Mouse (Mus musculus) telencephalon, adult 2 months (tissue): ENCODE data around the gene Spint4.

Experiments
- DNase-seq: peaks from one replicate; pipeline ENCODE4 v3.0.0-alpha.2; 2011; ENCODE audit warnings: low read depth, low spot score

Spint4 gene

DNA sequence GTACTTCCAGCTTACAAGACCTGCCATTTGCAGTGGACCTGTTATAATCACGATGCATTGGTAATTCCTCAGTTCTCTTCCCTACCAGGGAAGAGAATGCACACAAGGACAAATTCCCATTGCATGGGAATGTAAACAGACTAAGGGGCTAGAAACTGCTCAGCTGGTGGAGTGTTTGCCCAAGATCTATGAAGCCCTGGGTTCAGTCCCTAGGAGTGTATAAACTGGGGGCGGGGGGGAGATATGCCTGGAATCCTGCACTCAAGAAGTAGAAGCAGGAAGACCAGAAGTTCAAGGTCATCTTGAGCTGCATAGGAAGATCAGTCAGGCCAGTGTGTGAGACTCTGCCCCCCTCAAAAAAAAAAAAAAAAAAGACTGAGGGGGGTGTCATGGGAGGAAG, 35.0 kb downstream of the Spint4 start:
- DNase-seq: no peak

GRCm38 (mm10) chr2:164734839-164735238, 36.5 kb downstream of the Spint4 start:
- no peak for DNase-seq

DNA sequence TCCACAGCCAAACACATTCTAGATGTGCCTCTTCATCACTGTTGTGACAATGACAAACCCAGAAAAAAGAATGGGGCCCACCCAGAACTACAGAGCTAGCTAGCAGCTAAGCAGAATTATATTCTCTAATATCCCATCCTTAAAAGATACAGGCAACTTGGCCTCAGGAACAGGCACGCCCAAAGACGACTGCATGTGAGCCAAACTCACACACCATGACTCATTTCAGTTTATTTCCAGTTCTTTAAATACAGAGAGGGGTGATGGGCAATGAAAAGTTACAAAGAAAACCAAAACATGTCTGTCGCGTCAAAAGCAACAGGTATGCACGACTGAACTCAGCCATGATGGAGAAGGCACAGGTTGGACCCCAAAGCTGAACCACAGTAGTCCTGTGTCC, 37.1 kb downstream of the Spint4 start:
- no peak for DNase-seq

DNA sequence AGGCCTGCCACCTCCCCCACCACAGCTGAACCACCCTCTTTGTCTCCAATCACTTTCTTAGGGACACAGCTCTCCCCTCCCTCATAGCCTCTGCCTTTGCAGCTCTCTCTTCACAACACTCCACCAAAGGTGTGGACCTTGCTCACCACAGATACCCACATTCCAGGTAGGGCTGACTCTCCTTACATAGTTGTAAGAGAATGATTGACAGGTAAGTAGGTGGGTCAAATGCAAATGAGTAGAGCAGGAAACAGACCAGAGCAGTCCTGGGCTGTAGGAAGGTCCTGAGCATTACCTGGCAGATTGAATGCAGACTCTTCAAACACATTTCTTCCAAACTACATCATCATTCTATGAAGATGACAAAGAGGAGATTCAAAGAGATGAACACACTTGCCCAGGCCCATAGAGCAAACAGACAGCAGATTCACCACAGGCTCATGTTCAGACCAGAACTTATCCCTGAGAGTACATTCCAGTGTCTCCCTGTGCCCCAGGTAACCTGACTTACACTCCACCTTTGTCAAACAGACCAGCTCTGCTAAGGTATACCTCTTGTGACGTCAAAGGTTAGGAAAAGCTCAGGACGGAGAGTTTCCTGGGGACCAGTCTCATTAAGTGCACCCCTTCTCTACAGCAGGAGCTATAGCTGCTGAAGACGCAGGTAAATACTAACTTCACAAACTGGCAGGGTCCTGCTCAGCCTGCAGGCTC, 39.2 kb downstream of the Spint4 start:
- no peak for DNase-seq

- no peak for DNase-seq
These were observed 41.6 kb downstream of the Spint4 start for GRCm38 (mm10) chr2:164739876-164740275.

DNA sequence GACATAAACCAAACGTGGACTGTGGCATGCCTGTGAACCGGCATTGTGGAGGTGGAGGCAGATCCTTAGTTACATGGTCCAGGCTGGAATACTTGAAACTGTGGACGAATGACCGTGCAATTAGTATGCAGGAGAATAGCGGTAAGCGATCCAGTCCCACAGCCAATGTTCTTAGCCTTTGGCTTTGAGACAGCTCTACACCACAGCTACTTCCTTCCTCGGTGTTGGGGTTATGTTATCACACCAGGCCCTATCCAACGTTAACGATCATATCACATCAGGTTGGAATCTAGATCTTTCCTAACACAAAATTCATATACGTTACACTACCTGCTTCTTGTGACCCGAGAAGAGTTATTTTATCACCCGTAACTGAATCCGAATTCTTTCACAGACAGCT, 46.7 kb downstream of the Spint4 start:
- no peak for DNase-seq

GRCm38 (mm10) chr2:164745843-164746479, 47.7 kb downstream of the Spint4 start, which contains the start of the genes Wfdc3 and Dnttip1:
Wfdc3 (minus strand) TSS chr2:164745931.
Dnttip1 (plus strand) TSS chr2:164745983.
- peak; percentile 74 for DNase-seq

GRCm38 (mm10) chr2:164746693-164747092, 48.4 kb downstream of the Spint4 start:
- DNase-seq: no peak

GRCm38 (mm10) chr2:164748191-164748590, 49.9 kb downstream of the Spint4 start:
- DNase-seq: no peak

DNA sequence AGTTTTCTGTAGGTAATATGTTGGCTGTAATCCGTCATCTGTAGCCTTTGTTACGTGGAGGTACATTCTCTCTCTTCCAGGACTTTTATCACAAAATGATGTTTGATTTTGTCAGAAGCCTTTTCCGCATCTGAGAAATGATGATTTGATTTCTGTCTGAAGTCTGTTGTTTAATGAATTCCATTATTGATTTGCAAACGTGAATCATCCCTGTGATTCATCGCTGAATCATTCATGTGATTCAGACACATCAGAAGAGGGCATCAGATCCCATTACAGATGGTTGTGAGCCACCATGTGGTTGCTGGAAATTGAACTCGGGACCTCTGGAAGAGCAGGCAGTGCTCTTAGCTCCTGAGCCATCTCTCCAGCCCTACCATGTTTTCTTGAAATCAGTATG, 50.7 kb downstream of the Spint4 start:
- DNase-seq: no peak
